Mouse (Mus musculus) myocyte (in vitro differentiated cells): ENCODE data around the gene Pgap3. TPM values are rescaled to one million over a fixed set of nuclear protein-coding genes. Genes with fewer than 3 reads are reported as not detected.

ENCODE experiments used
- H3K27me3 ChIP-seq: one replicate; pipeline ENCODE4 v1.6.1; 2011; ENCODE audit not compliant: control insufficient read depth, insufficient read depth, insufficient read length
- H3K36me3 ChIP-seq: one replicate; pipeline ENCODE4 v1.6.1; 2011; ENCODE audit not compliant: control insufficient read depth, insufficient read depth
- H3K4me2 ChIP-seq: one replicate; pipeline ENCODE4 v1.6.1; 2011; ENCODE audit warnings: low read depth, control low read depth
- H3K4me3 ChIP-seq: one replicate; pipeline ENCODE4 v1.5.1; 2011; ENCODE audit warnings: mild to moderate bottlenecking, control low read depth, moderate library complexity
- H3K79me2 ChIP-seq: one replicate; pipeline ENCODE4 v1.6.1; 2011; ENCODE audit not compliant: control insufficient read depth, insufficient read depth
- H3ac ChIP-seq: one replicate; pipeline ENCODE4 v1.6.1; 2011; ENCODE audit not compliant: control insufficient read depth, insufficient read length
- CEBPB ChIP-seq: IDR thresholded peaks from 2 replicates; pipeline ENCODE4 v1.6.1; 2011; ENCODE audit warnings: mild to moderate bottlenecking, moderate library complexity; ENCODE audit not compliant: poor library complexity, insufficient read depth, severe bottlenecking
- E2F4 ChIP-seq: IDR thresholded peaks from one replicate; pipeline ENCODE4 v1.6.1; 2011; ENCODE audit warnings: mild to moderate bottlenecking, control low read depth, moderate library complexity; ENCODE audit not compliant: insufficient read depth
- MAX ChIP-seq: IDR thresholded peaks from one replicate; pipeline ENCODE4 v1.6.1; 2011; ENCODE audit warnings: low read depth, mild to moderate bottlenecking, control low read depth
- MYOD1 ChIP-seq, 3 experiments: IDR thresholded peaks; one replicate each; pipeline ENCODE4 v1.6.1; 2011; ENCODE audit warnings: control low read depth in 2 of 3, low read depth in 2 of 3, mild to moderate bottlenecking in 2 of 3, moderate library complexity in 1 of 3; ENCODE audit not compliant: insufficient read length in 2 of 3, control insufficient read depth in 1 of 3
- MYOG ChIP-seq, 3 experiments: IDR thresholded peaks; one replicate each; pipeline ENCODE4 v1.6.1; 2011; ENCODE audit warnings: control low read depth in 2 of 3, low read depth in 2 of 3, mild to moderate bottlenecking in 2 of 3; ENCODE audit not compliant: insufficient read length in 2 of 3, control insufficient read depth in 1 of 3, insufficient read depth in 1 of 3
- POLR2A ChIP-seq: IDR thresholded peaks from one replicate; pipeline ENCODE4 v1.6.1; 2011; ENCODE audit warnings: low read depth, mild to moderate bottlenecking, control low read depth, moderate library complexity; ENCODE audit not compliant: insufficient read length
- POLR2AphosphoS2 ChIP-seq: IDR thresholded peaks from one replicate; pipeline ENCODE4 v1.6.1; 2011; ENCODE audit warnings: low read depth, control low read depth; ENCODE audit not compliant: insufficient read length
- REST ChIP-seq: IDR thresholded peaks from one replicate; pipeline ENCODE4 v1.6.1; 2011; ENCODE audit warnings: mild to moderate bottlenecking, control low read depth, moderate library complexity; ENCODE audit not compliant: insufficient read depth, insufficient read length
- SRF ChIP-seq: IDR thresholded peaks from one replicate; pipeline ENCODE4 v1.6.1; 2011; ENCODE audit warnings: low read depth; ENCODE audit not compliant: control insufficient read depth, insufficient read length
- TCF12 ChIP-seq: IDR thresholded peaks from one replicate; pipeline ENCODE4 v1.6.1; 2011; ENCODE audit warnings: mild to moderate bottlenecking, control low read depth; ENCODE audit not compliant: poor library complexity, insufficient read depth, severe bottlenecking
- TCF3 ChIP-seq: IDR thresholded peaks from one replicate; pipeline ENCODE4 v1.6.1; 2011; ENCODE audit warnings: low read depth, control low read depth; ENCODE audit not compliant: insufficient read length
- USF1 ChIP-seq: IDR thresholded peaks from one replicate; pipeline ENCODE4 v1.6.1; 2011; ENCODE audit warnings: low read depth, mild to moderate bottlenecking, control low read depth, moderate library complexity
- polyA plus RNA-seq: library from polyadenylated mRNA; unstranded; fragments of >200 nt; fragmentation: generic; extraction: Trizol; gene quantifications from one replicate; pipeline ENCODE4 v1.2.1, GENCODE M21; 2012; ENCODE audit warnings: missing spikeins

The Pgap3 gene
- polyA plus RNA-seq, 1 experiment, result 8.7 TPM

DNA sequence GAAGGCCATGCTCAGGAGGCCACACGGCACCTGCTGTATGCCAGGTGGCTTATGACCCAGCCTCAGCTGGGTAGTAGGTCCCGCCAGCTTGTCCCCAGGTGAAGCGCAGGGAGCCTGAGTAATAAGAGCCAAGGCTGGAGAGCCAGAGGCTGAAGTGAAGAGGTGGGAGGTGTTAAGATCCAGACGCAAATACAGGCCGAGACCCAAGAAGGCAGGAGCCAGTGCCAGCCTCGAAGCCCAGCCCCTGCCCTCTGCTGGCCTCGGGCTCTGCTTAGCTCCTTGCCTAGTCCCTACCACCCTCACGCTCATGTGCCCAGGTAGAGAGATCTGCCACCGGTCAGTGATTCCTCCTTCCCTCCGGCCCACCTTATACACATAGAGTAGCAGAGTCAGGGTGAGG lies 12.0 kb downstream of the Pgap3 start:
- H3K27me3 ChIP-seq, result peaks cover 19% of the 10 kb centered on the region

DNA sequence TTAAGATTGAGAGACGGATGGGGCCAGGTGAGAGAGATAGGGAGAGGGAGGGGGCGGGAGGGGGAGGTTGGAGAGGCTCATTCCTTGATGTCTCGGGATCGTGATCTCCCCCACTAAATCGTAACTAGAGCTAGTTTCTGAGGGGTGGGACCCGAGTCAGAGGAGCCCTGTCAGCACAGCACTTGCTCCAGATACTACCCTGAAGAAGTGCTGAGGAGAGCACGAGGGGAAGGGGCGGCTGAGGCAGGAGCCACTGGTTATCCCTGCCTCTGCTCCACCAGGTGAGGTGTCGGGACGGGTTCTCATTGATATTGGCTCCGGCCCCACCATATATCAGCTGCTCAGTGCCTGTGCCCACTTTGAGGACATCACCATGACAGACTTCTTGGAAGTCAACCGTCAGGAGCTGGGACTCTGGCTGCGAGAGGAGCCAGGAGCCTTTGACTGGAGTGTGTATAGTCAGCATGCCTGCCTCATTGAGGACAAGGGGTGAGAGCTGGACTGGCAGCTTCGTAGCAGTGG lies 13.2 kb downstream of the Pgap3 start:
- peaks cover 19% of the 10 kb centered on the region for H3K27me3 ChIP-seq
- no peak for TF ChIP-seq MYOG (IDR thresholded peaks at IDR 0.05; ENCODE audit: control insufficient read depth in 1 of 3, insufficient read depth in 1 of 3, insufficient read length in 2 of 3, low read depth in 2 of 3)
- H3K4me2 ChIP-seq, result no peak overlapping the region
- no peaks in the 10 kb centered on the region for H3K36me3 ChIP-seq
- no peaks in the 10 kb centered on the region for H3K79me2 ChIP-seq
- no peak overlapping the region for H3ac ChIP-seq
- H3K4me3 ChIP-seq, result no peak overlapping the region

More for the DNA sequence above, 12.0 kb downstream of the Pgap3 start:
- H3ac ChIP-seq, result no peak overlapping the region
- TF ChIP-seq REST (no peak), MYOD1 (IDR thresholded peaks at IDR 0.05; ENCODE audit: control insufficient read depth in 1 of 3, insufficient read length in 2 of 3, low read depth in 2 of 3) (peak in 1 of 3 experiments; percentile 1), USF1 (no peak), POLR2AphosphoS2 (no peak), SRF (no peak), TCF3 (no peak)
- no peaks in the 10 kb centered on the region for H3K79me2 ChIP-seq
- no peak overlapping the region for H3K4me2 ChIP-seq
- no peaks in the 10 kb centered on the region for H3K36me3 ChIP-seq
- H3K4me3 ChIP-seq, result no peak overlapping the region

DNA sequence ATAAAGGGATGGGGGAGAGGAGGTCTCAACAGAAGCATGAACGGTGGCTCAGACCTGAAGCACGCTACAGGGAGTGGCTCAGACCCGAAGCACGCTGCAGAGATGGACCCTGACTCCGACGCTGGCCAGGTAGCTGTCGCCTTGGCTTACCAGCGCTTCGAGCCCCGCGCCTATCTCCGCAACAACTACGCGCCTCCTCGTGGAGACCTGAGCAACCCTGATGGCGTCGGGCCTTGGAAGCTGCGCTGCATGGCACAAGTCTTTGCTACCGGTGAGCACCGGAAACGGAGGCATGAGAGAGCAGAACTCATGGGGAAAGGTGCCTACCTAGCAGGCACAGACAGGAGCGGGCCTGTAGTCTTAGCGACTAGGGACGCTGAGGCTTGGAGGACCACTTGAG lies 13.7 kb downstream of the Pgap3 start:
- Histone ChIP-seq H3K4me3 (no peak overlapping the region), H3ac (no peak overlapping the region), H3K79me2 (no peaks in the 10 kb centered on the region), H3K4me2 (no peak overlapping the region), H3K27me3 (peaks cover 19% of the 10 kb centered on the region), H3K36me3 (no peaks in the 10 kb centered on the region)
- TF ChIP-seq USF1, result no peak
- no peak for TF ChIP-seq MYOD1 (IDR thresholded peaks at IDR 0.05; ENCODE audit: control insufficient read depth in 1 of 3, insufficient read length in 2 of 3, low read depth in 2 of 3)
- no peak for TF ChIP-seq POLR2A
- TF ChIP-seq POLR2AphosphoS2, result no peak
- TF ChIP-seq TCF12, result no peak
- no peak for TF ChIP-seq E2F4
- TF ChIP-seq MYOG (IDR thresholded peaks at IDR 0.05; ENCODE audit: control insufficient read depth in 1 of 3, insufficient read depth in 1 of 3, insufficient read length in 2 of 3, low read depth in 2 of 3), result no peak
- TF ChIP-seq CEBPB, result no peak
- no peak for TF ChIP-seq TCF3
- no peak for TF ChIP-seq SRF
- TF ChIP-seq REST, result no peak
- no peak for TF ChIP-seq MAX

DNA sequence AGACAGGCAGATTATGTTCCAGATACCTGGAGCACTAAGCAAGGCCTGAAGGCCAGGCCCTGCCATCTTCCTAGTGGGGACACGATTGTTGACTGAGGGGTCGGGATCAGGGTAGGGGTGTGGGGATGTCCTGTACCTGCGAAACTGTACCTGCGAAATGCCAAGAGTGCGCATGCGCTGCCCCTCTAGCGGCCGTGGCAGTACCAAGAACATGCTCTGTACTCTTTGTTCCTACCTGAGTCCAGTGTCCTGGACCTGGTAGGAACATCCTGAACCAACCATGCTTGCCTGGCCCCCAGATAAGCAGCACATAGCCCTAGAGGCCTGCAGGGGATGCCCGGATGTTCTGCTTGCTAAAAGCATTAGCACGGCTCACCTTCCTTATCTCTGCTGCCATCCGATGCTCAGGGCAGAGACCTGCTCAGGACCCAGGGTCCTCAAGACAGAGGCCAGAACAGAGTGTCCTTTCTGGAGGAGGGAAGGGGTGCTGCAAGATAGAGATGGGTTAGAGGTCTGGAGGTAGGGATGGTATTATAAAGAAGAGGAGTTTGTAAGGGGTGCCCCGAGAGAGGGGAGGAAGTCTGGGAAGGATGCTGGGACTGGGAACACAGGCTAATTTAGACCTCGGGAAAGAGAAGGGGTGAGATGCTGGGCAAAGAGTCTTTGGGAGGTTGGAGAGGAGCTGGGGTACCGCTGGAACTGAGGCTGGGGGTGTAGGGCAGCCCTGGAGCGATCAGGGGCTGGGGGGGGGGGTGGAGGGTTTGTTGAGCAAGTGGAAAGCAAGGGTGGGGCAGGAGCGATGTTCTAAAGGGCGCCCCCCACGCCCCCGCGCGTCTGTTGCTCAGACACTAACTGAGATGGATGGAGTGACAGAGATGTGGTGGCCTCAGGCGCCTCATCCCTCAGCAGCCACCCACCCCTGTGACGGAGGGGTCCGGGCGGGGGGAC lies 14.4 kb downstream of the Pgap3 start, which contains the start of gene Pnmt:
TSS of gene Pnmt (plus strand) at position 813 of the 948 bp plus-strand sequence.
- H3K4me3 ChIP-seq, result no peak within 1 kb of the TSS
- no peak for TF ChIP-seq REST
- TF ChIP-seq TCF3, result no peak
- TF ChIP-seq POLR2AphosphoS2, result peak; percentile 30
- peak; percentile 39 for TF ChIP-seq POLR2A
- H3K27me3 ChIP-seq, result peaks cover 19% of the 10 kb centered on the region
- no peaks in the 10 kb centered on the region for H3K36me3 ChIP-seq
- H3K79me2 ChIP-seq, result no peaks in the 10 kb centered on the region
- peak within 1 kb of the TSS; percentile 41 for H3K4me2 ChIP-seq
- H3ac ChIP-seq, result no peak within 1 kb of the TSS

DNA sequence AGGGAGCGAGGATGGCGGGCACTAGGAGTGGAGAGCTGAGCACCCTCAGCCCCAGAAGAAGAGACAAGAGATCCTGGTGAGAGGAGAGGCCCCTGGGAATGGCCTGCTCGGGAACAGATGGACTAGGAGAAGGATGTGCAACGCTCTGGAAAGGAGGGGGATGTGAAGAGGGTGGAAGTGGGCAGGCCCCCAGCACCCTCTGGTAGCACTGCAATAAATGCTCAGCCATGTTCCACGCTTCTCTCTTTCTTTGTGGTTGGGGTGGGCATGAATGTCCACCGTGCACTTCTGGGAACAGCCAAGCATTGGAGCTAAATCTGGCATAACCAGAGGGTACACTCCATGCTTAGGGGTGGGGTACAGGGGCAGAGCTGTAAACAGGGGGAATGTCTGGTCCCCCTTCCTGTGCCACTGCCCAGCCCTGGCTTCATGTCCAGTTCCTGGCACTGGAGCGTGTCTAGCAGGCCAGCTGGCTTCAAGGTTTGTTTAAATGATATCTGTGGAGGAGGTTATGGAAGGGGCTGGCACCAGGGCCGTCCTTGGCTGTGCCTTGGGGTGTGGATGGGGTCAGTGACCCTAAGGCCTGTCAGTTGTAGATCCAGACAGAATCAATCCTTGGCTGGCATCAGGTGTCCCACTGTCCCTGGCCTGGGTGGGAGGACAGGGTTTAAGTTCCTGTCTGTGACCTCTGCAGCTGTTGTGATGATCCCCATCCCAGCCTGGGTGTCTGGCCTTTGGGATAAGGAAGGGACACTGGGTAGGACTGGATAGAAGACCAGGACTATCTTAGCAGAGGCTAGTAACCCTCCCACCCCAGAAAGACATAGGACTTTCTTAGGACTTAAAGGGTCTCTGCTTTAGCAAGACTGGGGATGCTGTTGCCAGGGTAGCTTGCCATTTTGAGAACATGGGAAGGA lies 15.3 kb downstream of the Pgap3 start:
- peak; percentile 36 for TF ChIP-seq POLR2AphosphoS2
- no peak for TF ChIP-seq USF1
- TF ChIP-seq POLR2A, result peak; percentile 46
- TF ChIP-seq MYOG (IDR thresholded peaks at IDR 0.05; ENCODE audit: control insufficient read depth in 1 of 3, insufficient read depth in 1 of 3, insufficient read length in 2 of 3, low read depth in 2 of 3), result peak in 2 of 3 experiments; percentile 40 to 64
- TF ChIP-seq CEBPB, result no peak
- TF ChIP-seq MYOD1 (IDR thresholded peaks at IDR 0.05; ENCODE audit: control insufficient read depth in 1 of 3, insufficient read length in 2 of 3, low read depth in 2 of 3), result peak in 1 of 3 experiments; percentile 78
- Histone ChIP-seq H3K4me2 (peak overlapping the region; percentile 56), H3ac (no peak overlapping the region), H3K36me3 (no peaks in the 10 kb centered on the region), H3K27me3 (peaks cover 19% of the 10 kb centered on the region), H3K4me3 (peak overlapping the region; percentile 20), H3K79me2 (no peaks in the 10 kb centered on the region)
